Mouse (Mus musculus) liver, postnatal 0 days (tissue): ENCODE measurements around the gene 2210407C18Rik.

Source experiments
- CTCF ChIP-seq: sonication (generic); IDR thresholded peaks from 2 replicates; pipeline ENCODE4 v1.5.1; 2016; ENCODE audit warnings: antibody characterized with exemption, low read depth
- EP300 ChIP-seq: IDR thresholded peaks from 2 replicates; pipeline ENCODE4 v1.6.1; 2016; ENCODE audit warnings: antibody characterized with exemption, low read depth, mild to moderate bottlenecking

- no peak for TF ChIP-seq CTCF
- TF ChIP-seq EP300, result no peak
These were observed 2.5 kb upstream of the 2210407C18Rik start for GRCm38 (mm10) chr11:58618369-58618768.
